ENCODE assay signal across 19 mouse cellular contexts in genomic region chr11:96047469-96048373, GRCm38 (mm10). TPM values are rescaled to one million over a fixed set of nuclear protein-coding genes. Genes with fewer than 3 reads are reported as not detected.
"Had no signal": no experiment of that assay in that cellular context is flagged by ENCODE, and none has a peak within 500 bp of the region (broad histone marks: within the 10 kb centered on the region; RNA-seq: fewer than 3 reads in every experiment).

No protein-coding gene starts in this region.

- H3K4me3 ChIP-seq: liver, embryonic 13.5 days; lung, embryonic 15.5 days; megakaryocyte, embryonic 14.5 days; midbrain, embryonic 15.5 days; neural tube, embryonic 13.5 days had no signal

- H3K9me3 ChIP-seq: liver, embryonic 13.5 days; lung, embryonic 15.5 days; megakaryocyte, embryonic 14.5 days; midbrain, embryonic 15.5 days; neural tube, embryonic 13.5 days had no signal

- H3K9ac ChIP-seq: liver, embryonic 13.5 days; liver, postnatal 0 days; lung, embryonic 15.5 days; midbrain, embryonic 15.5 days; neural tube, embryonic 13.5 days had no signal

- H3K4me1 ChIP-seq: lung, embryonic 15.5 days; midbrain, embryonic 15.5 days; neural tube, embryonic 13.5 days had no signal

- H3K4me2 ChIP-seq: liver, embryonic 13.5 days; lung, embryonic 15.5 days; midbrain, embryonic 11.5 days; midbrain, embryonic 15.5 days; neural tube, embryonic 13.5 days had no signal

- DNase-seq: kidney, adult 11 months; kidney, adult 9 months; kidney, postnatal 4 days; layer of hippocampus, postnatal 36 days; left cerebral cortex, postnatal 4 days; liver, embryonic 13.5 days; liver, postnatal 0 days; lung, postnatal 14 days; retina, postnatal 1 day; thymus, postnatal 14 days had no signal

- H3K27me3 ChIP-seq: liver, embryonic 13.5 days; lung, embryonic 15.5 days; megakaryocyte, embryonic 14.5 days; midbrain, embryonic 15.5 days; neural tube, embryonic 13.5 days had no signal

- H3K27ac ChIP-seq: kidney, postnatal 0 days; lung, embryonic 15.5 days; macrophage; midbrain, embryonic 15.5 days; neural tube, embryonic 13.5 days had no signal

- ATAC-seq: liver, postnatal 0 days; midbrain, embryonic 15.5 days had no signal

RNA-seq across cellular contexts. Expression of gene Gip, which starts 23.4 kb away (rescaled TPM):
- total RNA-seq: layer of hippocampus, postnatal 36 days; left cerebral cortex, postnatal 4 days; monocyte, adult 5-6 weeks had no signal
- polyA plus RNA-seq: kidney, postnatal 0 days; limb, embryonic 14.5 days; liver, embryonic 13.5 days; liver, postnatal 0 days; lung, embryonic 15.5 days; macrophage; midbrain, embryonic 11.5 days; midbrain, embryonic 15.5 days; neural tube, embryonic 13.5 days had no signal

RNA-seq across cellular contexts. Expression of gene Igf2bp1, which starts 42.0 kb away (rescaled TPM):
- total RNA-seq: layer of hippocampus, postnatal 36 days; monocyte, adult 5-6 weeks had no signal
- polyA plus RNA-seq: macrophage had no signal
